Mouse (Mus musculus) brown adipose tissue, adult 24 weeks (tissue): ENCODE measurements around the gene Gpr75. TPM values are rescaled to one million over a fixed set of nuclear protein-coding genes. Genes with fewer than 3 reads are reported as not detected.

Experiments used
- H3K27ac ChIP-seq: fragments of 200-500 bp; replicated peaks from 2 replicates; pipeline ENCODE4 v1.5.1; 2012; ENCODE audit warnings: low read depth, mild to moderate bottlenecking, low read length
- H3K4me1 ChIP-seq: fragments of 200-500 bp; 2 replicates; pipeline ENCODE4 v1.6.1; 2012; ENCODE audit warnings: low read length, mixed read lengths; ENCODE audit not compliant: control insufficient read depth, insufficient read depth, insufficient read length
- H3K4me3 ChIP-seq: fragments of 200-500 bp; 2 replicates; pipeline ENCODE4 v1.5.1; 2012; ENCODE audit warnings: low read depth, mild to moderate bottlenecking, low read length, moderate library complexity; ENCODE audit not compliant: insufficient read depth
- polyA plus RNA-seq: library from polyadenylated mRNA; stranded (reverse); fragments of >200 nt; gene quantifications from 2 replicates; pipeline ENCODE4 v1.2.4, GENCODE M21; 2012; ENCODE audit not compliant: missing spikeins, insufficient read depth, insufficient read length

Gene Gpr75
- not detected in 2 replicates for polyA plus RNA-seq

DNA sequence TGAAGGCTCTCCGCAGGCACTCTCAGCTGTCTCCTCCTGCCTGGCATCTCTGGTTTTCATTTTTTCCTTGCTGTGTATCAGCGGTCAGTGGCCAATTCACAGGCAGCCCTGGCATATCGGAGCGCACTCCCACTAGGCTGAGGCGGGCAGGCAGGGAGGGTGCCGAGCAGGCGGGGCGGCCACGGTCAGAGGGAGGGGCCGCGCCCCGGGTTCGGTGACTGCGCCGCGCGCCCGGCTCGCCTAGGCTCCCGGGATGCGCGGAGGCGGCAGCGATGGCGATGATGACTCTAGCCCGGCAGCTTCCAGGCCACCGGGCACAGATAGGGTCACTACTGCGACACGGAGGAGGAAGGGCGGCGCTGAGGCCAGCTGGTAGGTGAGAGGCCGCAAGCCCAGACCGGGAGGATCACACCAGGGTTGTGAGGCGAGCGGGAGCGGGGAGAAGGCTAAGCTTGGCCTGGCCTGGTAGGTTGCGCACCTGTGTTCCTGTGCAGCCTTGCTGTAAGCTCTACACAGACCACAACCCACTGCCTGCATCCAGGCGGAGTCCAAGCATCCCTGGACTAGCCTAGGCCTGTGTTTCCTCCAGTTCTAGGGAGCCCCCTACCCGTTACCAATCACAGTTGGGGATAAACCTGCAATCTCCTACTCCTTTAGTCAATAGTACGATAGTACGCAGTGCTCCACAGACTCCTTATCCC is at the start of gene Gpr75, which contains the start of gene Asb3:
Gene Gpr75, plus strand, starts transcription at position 188 of the 701 bp plus-strand sequence.
Gene Asb3, plus strand, starts transcription at position 246 of the 701 bp plus-strand sequence.
- no peak within 1 kb of the TSS for H3K27ac ChIP-seq
- no peaks in the 10 kb centered on the region for H3K4me1 ChIP-seq
- peak within 1 kb of the TSS; percentile 48 for H3K4me3 ChIP-seq

DNA sequence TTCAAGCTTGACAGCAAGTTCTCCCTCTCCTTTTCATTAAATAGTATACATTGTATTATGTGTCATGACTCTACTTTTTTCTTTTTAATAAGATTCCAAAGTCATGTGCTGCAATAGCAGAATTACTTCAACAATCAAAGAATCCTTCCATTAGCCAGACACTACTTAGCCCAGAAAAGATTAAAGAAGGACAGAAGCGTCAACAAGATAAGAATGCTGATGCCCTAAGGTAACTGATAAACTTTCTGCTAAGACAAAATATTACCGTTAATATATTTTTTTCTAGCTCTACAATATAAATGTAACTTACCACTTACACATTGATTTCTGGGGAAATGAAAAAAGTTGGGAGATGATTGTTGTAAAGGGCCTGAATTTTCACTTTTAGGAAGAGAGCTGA is 46.4 kb upstream of the Gpr75 start:
- H3K27ac ChIP-seq, result no peak overlapping the region
- no peaks in the 10 kb centered on the region for H3K4me1 ChIP-seq
- H3K4me3 ChIP-seq, result no peak overlapping the region

DNA sequence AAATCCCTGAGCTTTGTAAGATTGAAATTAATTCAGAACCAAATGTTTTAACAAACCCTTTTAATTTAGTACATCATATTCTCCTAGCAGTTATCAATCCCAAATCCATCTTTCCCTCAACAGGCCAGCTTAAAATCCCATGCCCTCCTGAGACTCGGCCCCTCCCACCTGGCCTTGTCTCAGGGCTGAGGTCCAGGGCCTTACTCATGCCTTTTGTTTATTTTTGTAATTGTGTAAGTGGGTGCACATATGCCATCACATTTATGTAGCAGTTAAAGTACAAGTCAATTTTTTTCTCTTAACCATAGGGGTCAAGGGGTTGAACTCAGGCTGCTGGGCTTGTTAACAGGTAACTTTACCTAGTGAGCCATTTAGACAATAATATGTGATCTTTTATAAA is 40.8 kb upstream of the Gpr75 start:
- Histone ChIP-seq H3K27ac (no peak overlapping the region), H3K4me3 (no peak overlapping the region), H3K4me1 (no peaks in the 10 kb centered on the region)

DNA sequence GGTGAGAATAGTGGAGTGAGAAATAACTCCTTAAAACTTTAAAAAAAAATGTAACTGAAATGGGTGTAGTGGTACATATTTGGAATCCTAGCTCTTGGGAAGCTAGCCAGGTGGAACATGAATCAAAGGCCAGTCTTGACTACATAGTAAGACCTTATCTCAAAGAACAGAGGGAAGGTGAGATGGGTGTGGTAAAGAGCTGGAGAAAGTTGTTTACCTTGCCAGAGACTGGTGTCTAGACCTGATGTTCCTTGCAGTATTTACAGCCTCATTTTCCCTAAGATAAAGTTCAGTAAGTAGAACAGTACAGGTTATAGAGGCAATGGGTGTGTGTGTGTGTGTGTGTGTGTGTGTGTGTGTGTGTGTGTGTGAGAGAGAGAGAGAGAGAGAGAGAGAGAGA is 12.7 kb upstream of the Gpr75 start:
- H3K4me3 ChIP-seq, result no peak overlapping the region
- H3K4me1 ChIP-seq, result no peaks in the 10 kb centered on the region
- H3K27ac ChIP-seq, result no peak overlapping the region

DNA sequence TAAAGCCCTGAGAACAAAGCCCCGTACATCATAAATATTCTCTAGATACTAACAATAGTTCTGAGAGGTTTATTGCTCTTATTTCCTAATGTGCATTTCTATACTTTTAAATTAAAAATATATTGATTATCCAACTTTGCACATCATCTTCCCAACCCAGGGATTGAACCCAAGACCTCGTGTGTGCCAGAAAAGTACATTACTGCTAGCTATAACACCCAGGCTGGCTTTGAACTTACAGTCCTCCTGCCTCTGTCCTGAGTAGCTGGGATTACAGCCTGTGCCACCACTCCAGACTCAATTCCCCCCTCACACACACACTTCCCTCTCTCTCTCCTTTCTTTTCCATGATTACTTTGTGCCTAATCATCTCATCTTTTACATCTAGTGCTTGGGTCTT is 3.0 kb downstream of the Gpr75 start:
- H3K27ac ChIP-seq, result no peak overlapping the region
- H3K4me3 ChIP-seq, result no peak overlapping the region
- no peaks in the 10 kb centered on the region for H3K4me1 ChIP-seq

DNA sequence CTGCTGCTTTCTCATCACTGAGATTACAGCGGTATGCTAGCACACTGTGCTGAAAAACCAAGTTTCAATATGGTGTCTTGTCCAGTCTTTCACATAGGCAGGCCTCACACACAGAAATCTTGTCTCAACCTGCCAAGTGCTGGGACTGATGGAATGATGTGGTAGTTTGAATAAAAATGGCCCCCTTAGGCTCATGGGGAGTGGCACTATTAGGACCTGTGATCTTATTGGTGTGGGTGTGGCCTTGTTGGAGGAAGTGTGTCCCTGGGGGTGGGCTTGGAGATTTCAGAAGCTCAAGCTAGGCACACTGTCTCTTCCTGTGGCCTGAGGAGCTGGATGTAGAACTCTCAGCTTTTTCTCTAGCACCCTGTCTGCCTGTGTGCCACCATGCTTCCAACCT is 11.0 kb downstream of the Gpr75 start:
- Histone ChIP-seq H3K4me1 (no peaks in the 10 kb centered on the region), H3K4me3 (no peak overlapping the region), H3K27ac (no peak overlapping the region)

DNA sequence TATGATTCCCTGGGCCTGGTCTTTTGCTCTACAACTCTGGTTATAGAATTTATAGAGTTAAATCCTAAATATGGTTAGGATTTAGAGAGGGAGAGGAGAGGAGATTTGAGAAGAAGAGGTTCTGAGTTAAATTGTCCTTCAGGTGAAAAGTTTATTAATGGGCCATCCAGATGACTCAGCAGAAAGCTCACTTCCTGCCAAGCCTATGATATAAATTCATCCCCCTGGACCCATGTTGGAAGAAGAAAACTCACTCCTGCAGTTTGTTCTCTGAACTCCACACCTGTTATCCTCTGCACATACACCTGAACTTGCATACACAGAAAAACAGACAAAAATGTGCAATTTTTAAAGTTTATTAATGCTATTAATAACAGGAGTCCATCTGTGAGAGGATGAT is 14.2 kb downstream of the Gpr75 start:
- Histone ChIP-seq H3K4me3 (no peak overlapping the region), H3K27ac (no peak overlapping the region), H3K4me1 (no peaks in the 10 kb centered on the region)

DNA sequence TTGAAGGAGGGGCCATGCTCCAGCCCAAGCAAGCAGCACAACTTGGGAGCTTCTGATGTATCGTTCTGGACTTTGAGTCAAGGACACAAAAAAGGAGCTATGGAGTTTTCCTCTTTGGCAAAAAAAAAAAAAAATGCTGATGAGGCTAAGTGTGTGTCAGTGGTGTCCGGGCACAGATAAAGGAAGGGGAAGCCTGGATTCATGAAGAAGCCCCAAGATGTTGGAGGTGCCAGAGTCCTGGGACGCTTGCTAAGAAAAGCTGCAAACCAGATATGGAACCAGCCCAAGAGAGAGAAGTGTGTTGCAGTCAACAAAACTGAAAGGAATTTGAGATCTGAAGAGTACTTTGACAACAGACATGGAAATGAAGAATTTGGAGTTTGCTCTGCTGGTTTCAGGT is 27.2 kb downstream of the Gpr75 start:
- Histone ChIP-seq H3K27ac (no peak overlapping the region), H3K4me1 (no peaks in the 10 kb centered on the region), H3K4me3 (no peak overlapping the region)

DNA sequence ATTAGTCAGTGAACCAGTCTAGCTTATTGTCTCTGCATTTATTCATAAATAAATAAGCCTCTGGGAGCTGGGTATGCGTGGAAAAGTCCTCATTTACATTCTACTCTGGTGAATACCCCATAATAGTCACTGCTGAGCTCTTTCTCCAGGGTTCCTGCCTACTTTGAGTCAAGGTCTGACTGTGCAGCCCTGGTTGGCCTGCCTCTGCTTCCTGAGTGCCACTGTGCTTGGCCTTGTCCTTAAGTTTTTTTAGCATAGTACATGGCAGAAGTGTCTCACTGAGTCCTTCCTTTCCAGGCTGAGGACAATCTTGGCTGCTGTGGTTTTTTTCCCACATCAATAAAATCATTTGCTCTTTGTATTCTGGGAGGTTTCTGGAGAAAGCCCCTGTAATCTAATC is 35.5 kb downstream of the Gpr75 start:
- Histone ChIP-seq H3K4me3 (no peak overlapping the region), H3K27ac (no peak overlapping the region), H3K4me1 (no peaks in the 10 kb centered on the region)

DNA sequence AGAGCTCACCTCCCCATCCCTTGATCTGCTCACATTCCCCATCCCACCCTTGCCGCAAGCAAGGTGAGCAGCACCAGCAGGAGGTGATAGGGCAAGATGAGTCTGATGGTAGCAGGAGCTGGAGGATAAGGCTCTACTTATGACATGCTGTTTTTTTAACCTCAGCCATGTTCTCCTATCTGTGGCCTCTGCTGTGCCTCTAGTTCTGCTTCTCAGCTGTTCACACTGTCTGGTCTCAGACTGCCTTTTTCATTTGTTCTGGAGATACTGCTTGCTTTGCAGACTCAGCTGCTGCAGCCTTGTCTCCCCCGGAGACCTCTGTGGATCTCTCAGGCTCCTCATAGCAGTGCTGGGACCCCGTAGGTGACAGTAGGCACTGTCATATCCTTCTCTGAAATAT is 38.1 kb downstream of the Gpr75 start:
- Histone ChIP-seq H3K4me3 (no peak overlapping the region), H3K4me1 (no peaks in the 10 kb centered on the region), H3K27ac (no peak overlapping the region)

DNA sequence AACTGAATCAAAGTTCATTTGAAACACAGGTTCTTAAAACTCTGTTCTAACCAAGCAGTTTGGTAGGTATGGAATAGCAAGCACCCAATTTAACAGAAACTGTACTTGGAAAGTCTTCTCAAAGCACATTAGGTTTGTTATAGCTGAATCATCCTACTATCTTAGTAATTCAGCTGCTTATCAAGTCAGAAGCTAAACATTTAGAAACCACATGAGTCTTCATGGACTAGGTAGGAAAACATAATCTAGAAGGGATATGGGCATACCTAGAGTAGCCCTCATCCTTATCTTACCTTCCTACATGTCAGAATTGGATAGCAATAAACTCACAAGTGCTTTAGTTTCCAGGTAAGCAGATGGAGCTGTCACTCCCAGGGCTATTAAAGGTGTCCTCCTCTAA is 42.9 kb downstream of the Gpr75 start:
- no peak overlapping the region for H3K27ac ChIP-seq
- H3K4me3 ChIP-seq, result no peak overlapping the region
- H3K4me1 ChIP-seq, result no peaks in the 10 kb centered on the region

DNA sequence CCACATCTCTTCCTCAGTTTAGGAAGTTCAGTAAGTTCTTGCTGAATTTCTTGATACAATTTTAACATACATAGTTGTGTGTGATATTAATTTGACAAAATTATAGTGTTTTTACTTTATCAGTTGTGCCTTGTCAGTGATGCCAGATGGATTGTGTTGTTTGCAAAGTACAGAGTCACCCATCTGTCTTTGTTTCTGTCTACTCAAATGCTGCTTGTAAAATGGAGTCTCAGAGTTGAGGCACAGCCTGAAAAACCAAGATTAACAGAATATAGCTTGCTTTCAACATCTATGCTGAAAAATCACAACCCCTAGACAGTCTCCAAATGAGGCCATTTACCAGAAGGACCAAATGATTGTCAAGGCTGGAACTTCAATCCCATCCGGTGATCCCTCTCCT is 43.3 kb downstream of the Gpr75 start:
- Histone ChIP-seq H3K27ac (no peak overlapping the region), H3K4me1 (no peaks in the 10 kb centered on the region), H3K4me3 (no peak overlapping the region)

Other genes starting within 250 kb of the Gpr75 start
- gene Acyp2, start 235.8 kb upstream of the Gpr75 start, polyA plus RNA-seq, result 307 and 372 TPM in 2 replicates
- gene Psme4, start 113.6 kb upstream of the Gpr75 start, polyA plus RNA-seq, result 45.0 and 45.7 TPM in 2 replicates
- gene Asb3, start 58 bp downstream of the Gpr75 start, polyA plus RNA-seq, result 4.3 and 6.0 TPM in 2 replicates
- 44.2 and 48.6 TPM in 2 replicates for gene Erlec1, start 69.0 kb downstream of the Gpr75 start, polyA plus RNA-seq
- gene Chac2, start 101.0 kb downstream of the Gpr75 start, polyA plus RNA-seq, result 19.1 and 25.0 TPM in 2 replicates